Mouse (Mus musculus): ENCODE results near the gene Cald1. TPM values are rescaled to one million over a fixed set of nuclear protein-coding genes. Genes with fewer than 3 reads are reported as not detected.

Gene Cald1
- polyA plus RNA-seq, 1 experiment = 895 TPM

GRCm38 (mm10) chr6:34668739-34669254, 70.5 kb downstream of the Cald1 start:
- no peak for DNase-seq (ENCODE audit: low spot score)

GRCm38 (mm10) chr6:34671355-34671754, 73.1 kb downstream of the Cald1 start:
- no peak for DNase-seq (ENCODE audit: low spot score)

DNA sequence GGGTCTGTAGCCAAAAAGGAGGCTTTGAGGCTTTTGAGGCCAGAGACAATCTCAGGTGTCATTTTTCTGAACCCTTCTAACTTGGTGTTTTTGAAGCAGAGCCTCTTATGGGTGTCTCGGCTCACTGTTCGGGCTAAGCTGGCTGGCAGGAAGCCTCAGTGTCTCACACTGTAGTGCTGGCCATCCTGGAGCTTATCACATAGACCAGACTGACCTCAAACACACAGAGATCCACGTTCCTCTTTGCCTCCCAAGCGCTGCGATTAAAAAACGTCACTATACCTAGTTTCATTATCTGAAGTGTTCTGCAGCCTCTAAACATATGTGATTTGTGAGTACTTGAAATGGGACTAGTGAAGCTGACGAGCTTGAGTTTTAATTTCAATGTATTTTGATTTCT, 76.1 kb downstream of the Cald1 start:
- no peak for DNase-seq (ENCODE audit: low spot score)

GRCm38 (mm10) chr6:34674897-34675296, 76.6 kb downstream of the Cald1 start:
- DNase-seq (ENCODE audit: low spot score) = no peak

GRCm38 (mm10) chr6:34682126-34682525, 83.8 kb downstream of the Cald1 start:
- no peak for DNase-seq (ENCODE audit: low spot score)

DNA sequence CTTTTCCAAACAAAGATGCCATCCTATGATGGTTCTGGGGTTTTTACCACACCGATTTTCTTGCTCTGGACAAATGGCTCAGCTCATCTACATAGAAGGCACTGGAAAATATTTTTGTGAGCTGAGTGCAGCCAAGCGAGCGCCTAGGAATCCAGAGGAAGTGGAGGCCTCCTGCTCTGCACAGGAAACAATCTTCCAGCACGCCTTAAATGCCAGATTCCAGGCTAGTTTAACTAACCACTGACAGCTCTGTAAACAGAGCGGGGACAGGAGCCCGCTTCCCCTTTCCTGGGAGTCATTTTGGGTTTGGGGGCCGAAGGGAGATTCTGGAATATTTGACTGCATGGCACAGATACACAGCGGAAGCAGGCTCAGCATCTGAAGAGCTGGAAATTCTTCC, 86.6 kb downstream of the Cald1 start:
- DNase-seq (ENCODE audit: low spot score) = no peak

DNA sequence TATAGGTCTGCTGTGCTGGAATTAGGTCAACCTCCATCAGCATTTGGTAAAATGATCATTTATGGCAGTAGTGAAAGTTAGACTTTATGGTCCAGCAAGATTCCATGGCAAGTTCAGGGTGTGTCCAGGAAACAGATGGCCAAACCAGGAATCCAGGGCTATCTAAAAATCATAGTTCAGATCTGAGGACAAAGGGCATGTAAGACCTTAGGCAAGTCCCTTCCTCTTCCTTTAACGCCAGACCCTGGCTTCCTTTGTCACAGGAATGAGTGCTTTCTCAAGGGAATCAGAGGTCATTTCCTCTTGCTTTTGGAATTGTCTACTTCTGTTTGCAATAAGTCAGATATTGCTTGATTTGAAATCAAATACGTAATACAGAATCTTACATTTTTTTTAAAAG, 90.7 kb downstream of the Cald1 start:
- no peak for DNase-seq (ENCODE audit: low spot score)

- no peak for DNase-seq (ENCODE audit: low spot score)
These were observed 93.1 kb downstream of the Cald1 start for GRCm38 (mm10) chr6:34691416-34691815.

DNA sequence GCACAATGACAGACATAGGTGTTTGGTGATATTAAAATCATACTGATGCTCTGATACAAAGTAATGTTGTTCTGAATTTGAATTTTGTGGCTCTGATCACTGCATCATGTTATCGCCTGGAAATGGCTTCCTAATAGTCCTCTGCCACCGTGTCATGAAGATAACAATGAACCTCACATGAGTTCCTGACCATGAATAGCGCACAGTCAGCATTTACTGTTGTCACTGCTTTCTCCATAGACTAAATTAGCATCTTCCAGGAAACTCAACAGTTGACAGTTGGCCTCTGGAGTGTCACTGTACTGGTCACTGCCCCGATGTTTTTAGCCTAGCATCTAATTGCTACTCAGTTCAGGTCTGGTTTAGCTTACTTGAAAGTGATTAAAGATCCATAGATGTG, 95.8 kb downstream of the Cald1 start:
- DNase-seq (ENCODE audit: low spot score) = no peak

- no peak for DNase-seq (ENCODE audit: low spot score)
These were observed 105.3 kb downstream of the Cald1 start for GRCm38 (mm10) chr6:34703421-34704120.

DNA sequence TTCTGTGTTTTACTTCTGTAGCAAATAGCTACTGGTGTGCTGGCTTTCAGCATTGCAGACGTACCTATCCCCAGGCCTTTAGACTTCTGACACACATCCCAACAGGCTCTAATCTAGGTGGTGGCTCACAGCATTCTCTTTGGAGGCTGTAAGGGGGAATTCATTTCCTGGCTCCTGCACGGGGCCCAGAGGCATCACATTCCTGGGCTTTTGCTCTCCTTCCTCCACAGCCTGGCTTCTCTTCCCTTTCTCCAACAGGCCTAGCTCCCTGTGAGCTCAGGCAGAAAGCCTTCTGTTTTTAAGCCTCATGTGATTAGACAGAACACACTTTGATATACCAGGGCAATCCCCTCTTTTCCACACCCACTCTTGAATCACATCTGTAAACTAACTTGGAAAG, 109.2 kb downstream of the Cald1 start:
- no peak for DNase-seq (ENCODE audit: low spot score)

DNA sequence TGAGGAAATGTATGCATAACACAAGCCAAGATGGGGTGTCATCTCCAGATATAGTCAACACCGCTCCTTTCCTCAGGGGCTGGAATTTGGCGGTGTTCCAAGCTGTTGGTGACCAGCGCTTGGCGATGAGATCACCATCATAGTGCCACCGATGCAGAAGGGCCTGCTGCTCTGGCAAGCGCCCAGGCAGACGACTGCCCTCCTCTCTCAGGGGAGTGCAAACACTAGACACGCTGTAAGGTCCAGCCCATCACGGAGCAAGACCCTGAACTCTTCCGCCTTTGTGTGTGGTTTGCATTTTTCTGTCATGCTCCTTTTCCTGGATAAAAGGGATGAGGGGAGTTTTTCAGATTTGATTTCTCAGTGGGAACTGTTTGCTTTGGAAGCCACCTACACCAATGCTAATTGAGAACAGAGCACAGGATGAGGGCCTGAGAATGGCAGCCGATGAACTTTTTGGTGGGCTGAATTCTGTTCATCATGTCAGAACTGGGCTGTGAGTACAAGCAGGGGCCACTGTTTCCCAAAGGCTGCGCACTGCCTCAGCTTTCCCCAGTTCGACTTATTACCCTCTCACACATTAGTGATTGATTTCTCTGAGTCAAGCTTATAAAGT, 110.5 kb downstream of the Cald1 start:
- DNase-seq (ENCODE audit: low spot score) = no peak

DNA sequence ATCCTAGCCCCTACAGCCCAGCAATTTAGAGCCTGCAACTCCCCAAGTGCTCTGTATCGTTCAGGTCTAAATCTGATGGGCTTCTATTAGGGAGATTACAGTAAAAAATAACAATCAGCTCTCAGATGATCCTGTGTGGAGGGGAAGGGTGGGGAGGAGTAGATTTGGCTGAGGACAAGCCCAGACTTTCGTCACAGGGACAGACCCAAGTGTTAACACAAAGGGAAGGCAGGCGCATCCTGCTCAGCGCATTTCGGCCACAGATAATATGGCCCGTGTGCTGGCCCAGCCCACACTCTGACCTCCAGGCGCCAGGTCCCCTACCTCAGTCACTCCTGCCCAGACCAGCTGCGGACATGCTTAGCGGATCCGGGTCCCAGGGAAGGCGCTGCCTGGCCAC, 111.0 kb downstream of the Cald1 start:
- DNase-seq (ENCODE audit: low spot score) = no peak

DNA sequence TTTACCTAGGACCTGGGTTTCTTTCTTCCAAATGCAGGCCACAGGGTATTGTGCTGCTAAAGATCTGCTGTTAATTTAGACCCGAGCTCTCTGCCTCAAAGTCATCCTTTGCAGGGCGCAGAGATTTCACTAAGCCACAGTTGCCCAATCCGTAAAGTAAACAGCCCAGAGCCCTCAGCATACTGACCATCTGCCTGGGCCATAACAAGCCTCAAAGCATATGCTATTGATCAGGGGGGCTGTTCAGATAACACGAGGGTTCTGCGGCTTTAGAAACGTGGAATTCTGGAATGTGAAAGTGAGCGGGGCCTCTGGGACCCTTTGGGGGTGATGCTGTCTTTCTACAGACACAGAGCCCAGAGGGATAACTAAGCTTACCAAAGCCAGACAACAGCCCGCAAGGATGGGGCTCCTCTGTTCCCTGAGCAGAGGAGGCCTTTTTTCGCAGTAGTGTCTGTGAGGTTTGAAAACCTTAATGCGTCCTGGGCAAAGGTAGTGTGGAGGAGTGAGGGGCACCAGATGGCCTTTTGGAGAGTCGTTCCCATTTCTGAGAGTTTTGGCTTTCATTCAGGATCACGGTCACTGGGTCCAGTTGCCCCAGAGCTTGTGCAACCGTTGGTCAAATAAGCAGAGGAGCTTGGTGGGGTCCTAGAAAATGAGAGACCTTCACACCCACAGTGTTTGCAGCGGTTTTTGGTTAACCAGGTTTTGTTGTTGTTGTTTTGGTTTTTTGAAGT, 111.8 kb downstream of the Cald1 start:
- DNase-seq (ENCODE audit: low spot score) = no peak

GRCm38 (mm10) chr6:34710848-34711247, 112.5 kb downstream of the Cald1 start:
- DNase-seq (ENCODE audit: low spot score) = no peak

DNA sequence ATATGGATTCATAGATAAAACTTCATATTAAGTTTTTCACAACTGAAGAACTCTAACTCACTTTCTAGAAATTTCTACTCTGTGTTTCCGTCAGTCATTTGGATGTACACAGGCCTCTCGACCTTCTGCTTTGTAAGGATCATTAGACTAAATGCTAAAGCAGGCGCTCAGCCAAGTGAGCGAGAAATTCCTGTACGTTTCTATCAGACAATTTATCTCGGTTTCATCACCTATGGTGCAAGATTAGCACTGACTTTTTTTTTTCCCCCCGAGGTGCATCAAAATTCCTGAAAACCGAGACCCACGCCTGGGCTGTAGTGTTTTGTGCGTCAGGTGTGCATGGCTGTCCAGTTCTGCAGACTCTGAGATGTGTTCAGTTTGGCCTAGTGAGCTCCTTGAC, 113.3 kb downstream of the Cald1 start:
- DNase-seq (ENCODE audit: low spot score) = no peak

- no peak for DNase-seq (ENCODE audit: low spot score)
These were observed 114.9 kb downstream of the Cald1 start for GRCm38 (mm10) chr6:34713169-34713568.

GRCm38 (mm10) chr6:34713777-34714176, 115.5 kb downstream of the Cald1 start:
- no peak for DNase-seq (ENCODE audit: low spot score)

- no peak for DNase-seq (ENCODE audit: low spot score)
These were observed 116.3 kb downstream of the Cald1 start for GRCm38 (mm10) chr6:34714612-34715011.

- DNase-seq (ENCODE audit: low spot score) = no peak
These were observed 118.0 kb downstream of the Cald1 start for GRCm38 (mm10) chr6:34716206-34716887.

DNA sequence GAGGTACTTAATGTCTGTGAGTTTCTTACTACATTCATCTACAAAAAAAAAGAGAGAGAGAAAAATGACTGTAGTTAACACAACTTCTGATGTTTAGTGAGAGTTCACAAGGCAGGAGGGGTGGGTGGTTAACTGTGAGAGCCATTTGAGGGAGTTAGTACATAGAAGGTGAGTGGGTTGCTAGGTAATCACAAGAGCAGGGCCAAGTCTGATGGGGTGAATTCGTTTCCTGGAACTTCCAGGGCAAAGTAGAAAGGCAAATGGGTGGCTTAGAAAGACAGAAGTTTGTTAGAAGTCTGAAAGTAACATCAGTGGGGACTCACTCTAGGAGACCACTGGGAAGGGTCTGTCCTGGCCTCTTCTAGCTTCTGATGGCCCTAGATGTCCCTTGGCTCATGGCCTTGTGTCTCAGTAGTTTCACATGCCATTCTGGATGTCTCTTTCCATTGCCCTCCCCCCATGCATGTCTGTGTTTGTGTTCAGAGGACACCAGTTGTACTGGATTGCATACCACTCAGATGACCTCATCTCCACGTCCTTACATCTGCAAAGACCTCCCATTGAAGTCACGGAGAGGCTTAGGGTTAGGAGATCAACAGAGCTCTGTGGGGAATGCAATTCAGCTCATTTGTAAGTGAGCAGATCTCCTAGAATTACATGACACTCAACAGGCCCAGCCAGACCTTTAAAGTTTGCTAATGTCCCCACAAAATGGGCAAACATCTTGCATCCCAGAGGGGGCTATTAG, 118.8 kb downstream of the Cald1 start:
- no peak for DNase-seq (ENCODE audit: low spot score)

DNA sequence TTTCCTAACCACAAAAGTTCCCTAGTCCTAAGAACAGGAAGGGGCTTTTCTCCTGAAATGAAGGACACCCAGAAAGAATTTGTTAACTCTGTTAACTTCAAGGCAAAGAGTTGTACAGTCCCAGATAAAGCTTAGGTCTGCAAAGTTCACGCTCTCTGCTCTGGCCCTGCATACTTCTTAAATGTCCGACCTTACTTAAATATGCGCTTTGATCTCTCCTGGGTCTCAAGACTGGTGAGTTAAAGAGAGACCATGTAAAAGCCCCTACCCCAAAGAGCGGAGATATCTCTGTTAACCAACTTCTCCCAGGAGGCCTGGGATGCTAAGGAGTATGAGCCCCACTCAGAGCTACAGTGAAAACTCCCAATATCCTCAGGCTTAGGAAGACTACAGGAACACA, 119.4 kb downstream of the Cald1 start:
- no peak for DNase-seq (ENCODE audit: low spot score)

All from urinary bladder, adult 2 months (tissue).